Mouse (Mus musculus): ENCODE measurements around the gene Ptk7.

Ptk7 gene

GRCm38 (mm10) chr17:46609721-46610514, 19.4 kb downstream of the Ptk7 start:
- DNase-seq (ENCODE audit: low read depth in 1 of 2, low spot score in 2 of 2) = no peak

GRCm38 (mm10) chr17:46605987-46606386, 23.3 kb downstream of the Ptk7 start:
- DNase-seq (ENCODE audit: low read depth in 1 of 2, low spot score in 2 of 2) = no peak

DNA sequence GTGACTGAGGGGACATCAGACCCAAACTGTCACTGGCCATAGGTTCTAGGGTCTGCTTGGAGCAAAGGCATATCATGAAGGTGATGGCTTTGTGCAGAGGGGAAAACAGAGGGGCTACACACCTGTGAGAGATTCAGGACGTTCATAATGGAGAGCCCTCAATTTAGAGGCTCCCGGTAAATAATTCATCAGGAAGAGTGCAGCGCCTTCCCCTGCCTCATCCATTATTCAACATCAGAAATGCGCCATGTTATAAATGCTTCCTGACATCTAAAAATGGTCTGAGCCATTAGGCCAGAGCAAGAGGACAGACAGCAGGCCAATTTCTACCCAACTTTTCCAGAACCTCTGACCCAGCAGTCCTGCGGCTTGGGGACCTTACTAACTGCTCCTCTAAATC, 24.2 kb downstream of the Ptk7 start:
- DNase-seq (ENCODE audit: low read depth in 1 of 2, low spot score in 2 of 2) = no peak

DNA sequence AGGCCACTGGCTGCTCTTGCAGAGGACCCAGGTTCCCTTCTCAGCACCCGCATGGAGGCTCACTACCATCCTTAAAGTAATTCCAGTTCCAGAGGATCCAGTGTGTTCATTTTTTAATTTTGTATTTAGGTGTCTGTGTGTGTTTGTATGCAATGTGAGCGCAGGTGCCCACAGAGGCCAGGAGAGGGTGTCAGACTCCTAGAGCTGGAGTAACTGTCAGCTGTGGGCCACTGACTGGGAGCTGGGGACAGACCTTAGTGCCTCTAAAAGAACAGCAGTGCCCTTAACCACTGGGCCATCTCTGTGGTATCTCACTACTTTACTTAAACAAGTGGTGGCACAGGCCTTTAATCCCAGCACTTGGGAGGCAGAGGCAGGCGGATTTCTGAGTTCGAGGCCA, 26.1 kb downstream of the Ptk7 start:
- DNase-seq (ENCODE audit: low read depth in 1 of 2, low spot score in 2 of 2) = no peak

- no peak for DNase-seq (ENCODE audit: low read depth in 1 of 2, low spot score in 2 of 2)
Observed at GRCm38 (mm10) chr17:46602212-46602611, 27.1 kb downstream of the Ptk7 start.

DNA sequence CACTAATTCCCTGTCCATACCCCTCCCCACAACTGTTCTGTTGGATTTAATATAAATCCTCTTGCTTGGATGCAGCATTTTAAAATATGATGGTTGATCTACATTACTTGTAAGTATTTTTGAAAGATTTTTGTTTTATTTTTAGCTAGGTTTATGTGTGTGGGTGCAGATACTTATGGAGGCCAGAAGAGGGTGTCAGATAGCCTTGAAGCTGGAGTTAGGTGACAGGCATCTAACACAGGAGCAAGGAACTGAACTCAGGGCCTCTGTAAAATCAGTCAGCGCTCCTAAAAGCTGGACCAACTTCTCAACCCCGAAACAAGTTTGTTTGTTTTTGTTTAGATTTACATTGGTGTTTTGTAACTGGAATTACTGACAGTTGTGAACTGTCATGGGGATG, 28.7 kb downstream of the Ptk7 start:
- DNase-seq (ENCODE audit: low read depth in 1 of 2, low spot score in 2 of 2) = no peak

DNA sequence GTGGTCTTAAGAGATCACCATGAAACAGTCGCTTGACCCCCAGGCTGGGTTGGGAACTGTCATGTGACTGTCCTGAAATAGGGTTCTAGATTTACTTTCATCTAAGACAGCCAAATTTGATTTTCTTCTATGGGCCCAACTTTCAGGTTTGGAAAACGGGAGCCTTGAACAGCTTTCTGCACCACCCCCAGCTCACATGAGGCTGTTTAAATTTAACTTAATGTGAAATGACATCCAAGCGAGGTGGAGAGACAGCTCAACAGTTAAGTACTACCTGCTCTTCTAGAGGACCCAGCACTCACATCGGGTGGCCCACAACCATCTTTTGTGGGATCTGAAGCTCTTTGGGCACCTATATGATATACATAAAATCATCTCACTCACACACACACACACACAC, 30.3 kb downstream of the Ptk7 start:
- DNase-seq (ENCODE audit: low read depth in 1 of 2, low spot score in 2 of 2) = no peak

GRCm38 (mm10) chr17:46597956-46598355, 31.3 kb downstream of the Ptk7 start:
- no peak for DNase-seq (ENCODE audit: low read depth in 1 of 2, low spot score in 2 of 2)

- no peak for DNase-seq (ENCODE audit: low read depth in 1 of 2, low spot score in 2 of 2)
Observed at GRCm38 (mm10) chr17:46595336-46595735, 34.0 kb downstream of the Ptk7 start.

DNA sequence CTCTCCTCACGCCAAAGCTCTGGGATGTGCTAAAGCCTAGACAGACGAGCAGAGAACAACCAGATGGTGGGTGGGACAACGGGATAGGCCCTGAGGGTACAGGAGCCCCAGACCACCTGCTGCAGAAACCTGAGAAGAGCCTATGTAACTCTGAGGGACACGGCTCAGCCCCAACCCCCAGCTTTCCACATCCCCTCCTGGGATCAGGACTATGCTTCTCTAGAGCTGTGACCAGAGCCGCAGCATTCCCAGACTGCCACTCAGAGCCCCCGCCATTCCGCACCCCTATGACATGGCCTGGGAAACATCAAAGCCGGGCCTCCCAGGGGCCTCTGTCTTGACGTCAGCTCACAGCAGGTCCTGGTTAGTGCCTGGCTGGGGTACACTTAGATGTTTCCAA, 34.7 kb downstream of the Ptk7 start:
- no peak for DNase-seq (ENCODE audit: low read depth in 1 of 2, low spot score in 2 of 2)

- DNase-seq (ENCODE audit: low read depth in 1 of 2, low spot score in 2 of 2) = no peak
Observed at GRCm38 (mm10) chr17:46593124-46593523, 36.2 kb downstream of the Ptk7 start.

DNA sequence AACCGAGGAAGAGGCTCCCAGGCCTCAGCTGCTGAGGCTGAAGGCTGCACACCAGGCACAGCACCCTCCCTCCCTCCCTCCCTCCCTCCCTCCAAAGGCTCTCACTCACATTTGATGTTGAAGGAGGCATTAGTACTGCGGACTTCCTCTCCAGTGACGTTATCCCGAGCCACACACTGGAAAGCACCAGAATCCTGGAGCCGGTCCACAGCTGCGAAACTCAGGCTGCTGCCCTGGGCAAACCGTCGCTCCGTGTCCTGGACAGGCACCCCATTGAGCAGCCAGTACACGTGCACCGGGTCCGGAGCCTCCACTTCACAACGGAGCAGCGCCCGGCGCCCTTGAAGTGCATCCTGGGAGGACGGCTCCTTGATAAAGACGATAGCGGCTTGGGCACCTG, 37.9 kb downstream of the Ptk7 start:
- DNase-seq (ENCODE audit: low read depth in 1 of 2, low spot score in 2 of 2) = no peak

DNA sequence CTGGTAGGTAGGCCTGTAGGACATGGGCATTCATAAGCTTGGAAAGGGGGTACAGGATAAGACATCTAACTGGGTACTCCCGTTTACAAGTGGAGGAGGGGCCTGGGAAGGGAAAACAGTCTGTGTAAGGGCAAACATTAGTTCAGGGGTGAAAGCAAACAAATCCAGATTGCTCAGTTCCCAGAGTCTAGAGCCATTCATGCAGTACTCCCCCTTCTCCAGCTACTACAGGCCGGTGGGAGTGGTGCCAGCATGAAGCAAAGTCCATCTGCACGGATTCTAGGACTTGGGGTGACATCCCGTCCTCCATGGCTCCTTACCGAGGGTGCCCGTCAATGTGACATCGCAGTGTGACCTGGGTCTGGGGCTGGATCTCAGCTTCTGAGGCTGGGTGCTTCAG, 38.9 kb downstream of the Ptk7 start:
- DNase-seq (ENCODE audit: low read depth in 1 of 2, low spot score in 2 of 2) = no peak

GRCm38 (mm10) chr17:46589635-46590314, 39.5 kb downstream of the Ptk7 start:
- no peak for DNase-seq (ENCODE audit: low read depth in 1 of 2, low spot score in 2 of 2)

DNA sequence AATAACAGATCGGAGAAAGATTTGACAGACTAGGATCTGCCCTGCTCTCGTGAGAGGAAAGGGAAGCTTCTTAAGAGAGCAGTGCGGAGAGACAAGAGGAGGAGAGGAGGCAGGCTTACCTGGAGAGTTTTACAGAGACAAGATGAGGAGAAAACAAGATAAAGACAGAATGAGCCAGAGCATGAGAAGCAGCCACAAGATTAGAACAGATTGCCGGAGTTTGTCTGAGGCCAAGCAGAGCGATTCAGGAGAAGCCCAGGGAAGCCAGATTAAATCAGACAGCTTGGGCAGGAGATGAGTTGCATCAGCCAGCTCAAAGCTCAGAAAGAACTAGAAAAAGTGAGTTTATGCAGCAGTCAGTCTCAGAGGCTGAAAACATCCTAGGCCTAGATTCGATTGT, 40.4 kb downstream of the Ptk7 start:
- no peak for DNase-seq (ENCODE audit: low read depth in 1 of 2, low spot score in 2 of 2)

DNA sequence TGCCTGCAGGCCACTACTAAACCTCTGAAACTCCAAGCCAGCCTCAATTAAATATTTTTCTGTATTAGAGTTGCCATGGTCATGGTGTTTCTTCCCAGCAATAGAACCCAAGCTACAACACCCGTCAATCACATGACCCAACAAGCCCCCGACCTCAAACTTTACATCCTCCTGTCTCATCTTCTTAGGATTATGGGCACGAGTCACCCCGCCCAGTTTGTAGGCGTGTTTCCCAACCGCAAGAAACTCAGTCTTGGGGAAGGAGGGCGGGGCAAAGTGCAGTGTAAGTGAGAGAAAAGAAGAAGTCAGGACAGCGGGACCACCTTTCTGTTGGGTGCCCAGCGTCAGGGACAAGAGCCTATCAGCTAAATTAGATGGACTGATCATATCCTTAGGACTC, 41.1 kb downstream of the Ptk7 start:
- no peak for DNase-seq (ENCODE audit: low read depth in 1 of 2, low spot score in 2 of 2)

GRCm38 (mm10) chr17:46586327-46586726, 43.0 kb downstream of the Ptk7 start:
- DNase-seq (ENCODE audit: low read depth in 1 of 2, low spot score in 2 of 2) = no peak

DNA sequence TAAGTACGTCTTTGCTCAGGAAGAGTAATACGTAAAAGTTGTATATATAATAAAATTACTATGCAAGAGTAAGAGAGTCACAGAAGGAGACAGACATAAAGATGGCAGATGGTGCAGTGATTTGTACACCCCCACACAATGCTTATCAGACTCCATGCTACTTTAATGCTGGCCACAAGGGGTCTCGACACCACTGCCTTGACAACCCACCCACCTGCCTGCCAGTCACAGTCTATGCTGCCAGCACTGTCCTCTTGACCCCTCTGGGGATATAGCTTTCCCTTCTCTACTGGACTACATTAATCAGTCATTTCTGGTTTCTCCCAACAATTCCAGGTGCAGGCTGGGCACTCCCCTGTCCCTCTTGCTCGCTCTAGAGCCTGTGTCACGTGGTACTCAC, 50.7 kb downstream of the Ptk7 start:
- no peak for DNase-seq (ENCODE audit: low read depth in 1 of 2, low spot score in 2 of 2)

GRCm38 (mm10) chr17:46576070-46576469, 53.2 kb downstream of the Ptk7 start:
- DNase-seq (ENCODE audit: low read depth in 1 of 2, low spot score in 2 of 2) = no peak

DNA sequence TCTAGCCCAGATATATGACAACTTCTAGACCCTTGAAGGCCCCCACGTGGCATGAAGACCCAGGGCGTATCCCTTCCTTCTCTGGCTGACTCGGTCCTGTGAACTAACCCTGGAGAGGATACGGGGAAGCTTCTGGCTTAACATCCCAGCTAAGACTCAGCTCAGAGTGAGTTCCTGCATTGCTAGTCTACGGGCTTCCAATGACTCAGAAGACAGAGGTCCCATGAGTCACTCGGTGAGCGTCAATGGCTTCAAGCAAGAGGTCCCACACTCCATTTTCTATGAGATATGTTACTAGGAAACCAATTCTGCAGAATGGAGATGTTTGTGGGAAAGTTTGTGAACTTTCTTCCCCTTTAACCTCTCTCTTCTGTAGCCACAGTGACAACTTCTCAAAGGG, 54.8 kb downstream of the Ptk7 start:
- no peak for DNase-seq (ENCODE audit: low read depth in 1 of 2, low spot score in 2 of 2)

DNA sequence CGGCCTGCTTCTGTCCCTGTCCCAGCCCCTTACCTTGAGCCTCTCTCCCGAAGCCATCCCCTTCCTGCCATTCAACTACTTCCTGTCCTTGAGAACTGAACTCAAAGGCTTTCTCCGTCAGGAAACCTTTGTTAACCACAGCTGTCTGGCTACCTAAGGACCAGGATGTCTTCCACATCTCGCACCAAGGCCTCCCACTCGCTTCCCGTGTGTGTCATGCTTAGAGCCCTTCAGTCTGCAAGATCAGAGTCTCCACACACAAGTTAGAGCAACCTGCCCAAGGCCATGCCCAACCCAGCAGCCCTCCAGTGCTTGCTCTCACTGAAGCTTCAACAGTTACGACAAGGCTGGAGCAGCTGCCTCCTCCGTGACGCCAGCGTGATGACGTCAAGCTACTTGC, 58.3 kb downstream of the Ptk7 start:
- DNase-seq (ENCODE audit: low read depth in 1 of 2, low spot score in 2 of 2) = no peak

DNA sequence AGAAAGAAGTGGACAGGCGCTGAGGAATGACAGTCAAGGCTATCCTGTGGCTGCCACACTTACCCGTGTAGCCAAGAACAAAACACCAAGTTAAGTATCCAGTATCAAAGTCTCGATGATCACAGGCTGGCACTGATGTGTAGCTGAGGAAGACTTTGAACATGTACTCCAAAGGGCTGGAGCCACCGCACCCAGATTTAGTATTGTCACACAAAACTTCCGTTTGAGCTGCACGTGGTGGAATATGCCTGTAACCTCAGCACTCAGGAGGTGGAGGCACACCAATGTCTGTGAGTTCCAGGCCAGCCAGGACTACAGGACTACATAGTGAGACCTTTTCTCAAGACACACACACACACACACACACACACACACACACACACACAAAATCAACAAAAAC, 70.2 kb downstream of the Ptk7 start:
- DNase-seq (ENCODE audit: low read depth in 1 of 2, low spot score in 2 of 2) = no peak

DNA sequence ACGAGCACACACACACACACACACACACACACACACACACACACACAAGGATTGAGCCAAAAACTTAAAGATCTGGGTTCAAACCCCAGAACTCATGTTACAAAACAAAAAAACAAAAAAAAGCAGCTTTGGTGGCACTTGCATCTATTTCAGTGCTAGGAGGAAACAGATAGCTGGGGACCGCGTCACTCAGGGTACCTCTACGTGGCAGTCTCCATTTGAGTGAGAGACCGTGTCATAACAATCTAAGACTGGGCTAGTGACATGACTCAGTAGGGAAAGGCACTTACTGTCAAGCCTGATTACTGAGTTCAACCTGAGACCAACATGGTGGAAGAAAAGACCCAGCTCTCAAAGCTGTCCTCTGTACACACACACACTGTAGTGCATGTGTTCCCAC, 71.2 kb downstream of the Ptk7 start:
- DNase-seq (ENCODE audit: low read depth in 1 of 2, low spot score in 2 of 2) = no peak
